Mouse (Mus musculus): ENCODE data around the gene Gm21905. TPM values are rescaled to one million over a fixed set of nuclear protein-coding genes. Genes with fewer than 3 reads are reported as not detected.

Gm21905 gene
- polyA plus RNA-seq, 2 experiments from 2014 or later: not detected

Other genes starting within 250 kb of the Gm21905 start
- 1 to 10 TPM; 7.2 to 9.1 TPM for gene Atp8a1, start 99.0 kb downstream of the Gm21905 start, polyA plus RNA-seq (2017; shearing (Covaris generic))
- not detected for gene Gm5108, start 4.8 kb downstream of the Gm21905 start, polyA plus RNA-seq (2017; shearing (Covaris generic))
- under 1 TPM in 1 of 2 experiments, not detected in 1; 0.32 TPM for gene Grxcr1, start 85.4 kb upstream of the Gm21905 start, polyA plus RNA-seq (2017; shearing (Covaris generic))